Comparison of ENCODE assay signal across 31 mouse cellular contexts in genomic region chr2:180084565-180084964, GRCm38 (mm10). TPM values are rescaled to one million over a fixed set of nuclear protein-coding genes. Genes with fewer than 3 reads are reported as not detected.
DNase-seq lines count a peak whose midpoint lies in the region; ATAC-seq and TF ChIP-seq lines count a peak whose summit lies in the region.
"Had no signal": no experiment of that assay in that cellular context is flagged by ENCODE, and none has a peak within 500 bp of the region (broad histone marks: within the 10 kb centered on the region; RNA-seq: fewer than 3 reads in every experiment).

No protein-coding gene starts in this region.

- peak; percentile 20 for DNase-seq in embryo, embryonic 10.5 days (ENCODE audit: low spot score)
- no peak for DNase-seq in embryo, embryonic 11 days
- DNase-seq in layer of hippocampus, adult 2 months (ENCODE audit: low spot score in 2 of 2), result peak in 1 of 2 experiments; percentile 65
- DNase-seq in layer of hippocampus, adult 9-11 months, result no peak
- peak; percentile 24 for DNase-seq in NIH3T3 (ENCODE audit: low read depth)
- peak; percentile 31 for DNase-seq in limb, embryonic 10.5 days (ENCODE audit: low spot score)
- DNase-seq in hindbrain, embryonic 14.5 days (ENCODE audit: low spot score), result no peak
- no peak for DNase-seq in frontal cortex, postnatal 36 days (ENCODE audit: low spot score in 2 of 2)
- DNase-seq: adrenal gland, adult 8-10 months; adrenal gland, postnatal 25 days; cerebellum, adult 11 months; cerebellum, adult 2 months; cerebellum, adult 9-11 months; cerebellum, postnatal 25 days; gastrocnemius, adult 2 months; gastrocnemius, postnatal 14 days had no signal

- H3K4me2 ChIP-seq in hindbrain, embryonic 14.5 days (replicated peaks), result no peak overlapping the region
- H3K4me2 ChIP-seq: embryonic facial prominence, embryonic 13.5 days; forebrain, embryonic 13.5 days; heart, embryonic 11.5 days; hindbrain, embryonic 12.5 days had no signal

- H3K4me1 ChIP-seq in limb, embryonic 10.5 days, result peaks cover 27% of the 10 kb centered on the region
- 0 out of 2 replicates have a peak, but pooled peaks cover 5% of the 10 kb centered on the region for H3K4me1 ChIP-seq in hindbrain, embryonic 14.5 days (replicated peaks; ENCODE audit: control insufficient read depth, insufficient read depth, low read length)
- H3K4me1 ChIP-seq: hindbrain, embryonic 12.5 days had no signal

- 24% methylated on average over 3 of the region's 3 CpGs for WGBS in limb, embryonic 10.5 days
- WGBS in hindbrain, embryonic 14.5 days, result 55% methylated on average over 3 of the region's 3 CpGs

- ATAC-seq in hindbrain, embryonic 14.5 days (ENCODE audit: low FRiP score), result no peak
- ATAC-seq: activated CD4-positive, CD25-positive, alpha-beta regulatory T cell, adult 4 months; forebrain, embryonic 13.5 days; forebrain, embryonic 16.5 days; hindbrain, embryonic 16.5 days; intestine, embryonic 16.5 days had no signal

- H3K4me3 ChIP-seq in layer of hippocampus, adult 2 months, result no peak overlapping the region
- no peak overlapping the region for H3K4me3 ChIP-seq in limb, embryonic 10.5 days
- H3K4me3 ChIP-seq in hindbrain, embryonic 14.5 days (replicated peaks; ENCODE audit: low read length), result no peak overlapping the region
- H3K4me3 ChIP-seq: embryonic facial prominence, embryonic 13.5 days; forebrain, embryonic 10.5 days; forebrain, embryonic 13.5 days; gastrocnemius, adult 2 months; hindbrain, embryonic 12.5 days had no signal

- H3K9ac ChIP-seq in hindbrain, embryonic 14.5 days, result no peak overlapping the region
- H3K9ac ChIP-seq: embryonic facial prominence, embryonic 13.5 days; forebrain, embryonic 13.5 days; hindbrain, embryonic 12.5 days had no signal

- peaks cover 37% of the 10 kb centered on the region for H3K36me3 ChIP-seq in limb, embryonic 10.5 days
- H3K36me3 ChIP-seq in hindbrain, embryonic 14.5 days (replicated peaks; ENCODE audit: control insufficient read depth, insufficient read depth), result peaks cover 53% of the 10 kb centered on the region

- 0 out of 2 replicates have a peak, but pooled peaks cover 5% of the 10 kb centered on the region for H3K27me3 ChIP-seq in limb, embryonic 10.5 days (ENCODE audit: low read depth, poor library complexity, severe bottlenecking)
- H3K27me3 ChIP-seq in hindbrain, embryonic 14.5 days (ENCODE audit: control insufficient read depth, insufficient read depth, low read length), result no peaks in the 10 kb centered on the region
- H3K27me3 ChIP-seq: embryonic facial prominence, embryonic 13.5 days; forebrain, embryonic 13.5 days; hindbrain, embryonic 12.5 days had no signal

- H3K9me3 ChIP-seq in limb, embryonic 10.5 days (replicated peaks), result no peaks in the 10 kb centered on the region
- no peaks in the 10 kb centered on the region for H3K9me3 ChIP-seq in hindbrain, embryonic 14.5 days (ENCODE audit: control insufficient read depth, low read length)
- H3K9me3 ChIP-seq: embryonic facial prominence, embryonic 13.5 days; forebrain, embryonic 10.5 days; forebrain, embryonic 13.5 days; G1E; hindbrain, embryonic 12.5 days had no signal

- peak overlapping the region; percentile 90 for H3K27ac ChIP-seq in layer of hippocampus, adult 2 months
- H3K27ac ChIP-seq in limb, embryonic 10.5 days, result no peak overlapping the region
- no peak overlapping the region for H3K27ac ChIP-seq in hindbrain, embryonic 14.5 days
- H3K27ac ChIP-seq: embryonic facial prominence, embryonic 13.5 days; forebrain, embryonic 10.5 days; forebrain, embryonic 13.5 days; gastrocnemius, adult 2 months; hindbrain, embryonic 12.5 days had no signal

- TF ChIP-seq CTCF in layer of hippocampus, adult 2 months (conservative IDR thresholded peaks at IDR 0.05), result no peak

RNA-seq across cellular contexts. Expression of gene Mtg2, which starts 14.2 kb away (rescaled TPM):
- total RNA-seq in layer of hippocampus, adult 2 months (2021), result 10 to 100 TPM; 19.2 to 22.7 TPM
- polyA plus RNA-seq in limb, embryonic 10.5 days (2016; fragmentation: Nextera tagmentation; extraction: Ambion mirVana), result 32.1 and 33.1 TPM in 2 replicates
- 29.4 and 30.2 TPM in 2 replicates for polyA plus RNA-seq in hindbrain, embryonic 14.5 days (2014; fragmentation: Nextera tagmentation; extraction: Ambion mirVana)

RNA-seq across cellular contexts. Expression of gene Hrh3, which starts 19.7 kb away (rescaled TPM):
- total RNA-seq in layer of hippocampus, adult 2 months (2021), result 10 to 100 TPM; 46.4 to 47.6 TPM
- polyA plus RNA-seq in limb, embryonic 10.5 days (2016; fragmentation: Nextera tagmentation; extraction: Ambion mirVana), result not detected in 2 replicates
- polyA plus RNA-seq in hindbrain, embryonic 14.5 days (2014; fragmentation: Nextera tagmentation; extraction: Ambion mirVana), result 1.4 and 1.7 TPM in 2 replicates
- total RNA-seq: common myeloid progenitor, adult 5-6 weeks; gastrocnemius, adult 2 months; heart, postnatal 25 days; hematopoietic stem cell, adult 5-6 weeks had no signal
- polyA plus RNA-seq: activated CD4-positive, CD25-positive, alpha-beta regulatory T cell, adult 4 months; G1E; heart, embryonic 11.5 days; heart, embryonic 14.5 days; heart, postnatal 0 days had no signal

RNA-seq across cellular contexts. Expression of gene Osbpl2, which starts 34.5 kb away (rescaled TPM):
- total RNA-seq in layer of hippocampus, adult 2 months (2021), result 10 to 100 TPM; 46.0 to 49.2 TPM
- 18.5 and 25.6 TPM in 2 replicates for polyA plus RNA-seq in limb, embryonic 10.5 days (2016; fragmentation: Nextera tagmentation; extraction: Ambion mirVana)
- polyA plus RNA-seq in hindbrain, embryonic 14.5 days (2014; fragmentation: Nextera tagmentation; extraction: Ambion mirVana), result 73.1 and 79.2 TPM in 2 replicates

RNA-seq across cellular contexts. Expression of gene Ss18l1, which starts 42.3 kb away (rescaled TPM):
- 10 to 100 TPM; 43.2 to 44.9 TPM for total RNA-seq in layer of hippocampus, adult 2 months (2021)
- polyA plus RNA-seq in limb, embryonic 10.5 days (2016; fragmentation: Nextera tagmentation; extraction: Ambion mirVana), result 5.8 and 7.4 TPM in 2 replicates
- polyA plus RNA-seq in hindbrain, embryonic 14.5 days (2014; fragmentation: Nextera tagmentation; extraction: Ambion mirVana), result 54.2 and 57.2 TPM in 2 replicates

RNA-seq across cellular contexts. Expression of gene Psma7, which starts 42.3 kb away (rescaled TPM):
- 100 to 1,000 TPM; 166 to 176 TPM for total RNA-seq in layer of hippocampus, adult 2 months (2021)
- polyA plus RNA-seq in limb, embryonic 10.5 days (2016; fragmentation: Nextera tagmentation; extraction: Ambion mirVana), result 868 and 947 TPM in 2 replicates
- 515 and 631 TPM in 2 replicates for polyA plus RNA-seq in hindbrain, embryonic 14.5 days (2014; fragmentation: Nextera tagmentation; extraction: Ambion mirVana)

Comparison
In these comparisons a context has a peak if more than half of its experiments do, and no peak if none do; other contexts are left out.
1. DNase-seq: peak in embryo, embryonic 10.5 days (single experiment), NIH3T3 (single experiment) and limb, embryonic 10.5 days (single experiment); none in embryo, embryonic 11 days (single experiment), layer of hippocampus, adult 9-11 months (single experiment), hindbrain, embryonic 14.5 days (single experiment) and frontal cortex, postnatal 36 days (0 of 2).